Mouse (Mus musculus) brain, embryonic 14.5 days (tissue): ENCODE measurements around the gene Psg16.

Experiments used
- CTCF ChIP-seq: fragments of 200-500 bp; IDR thresholded peaks from 2 replicates; pipeline ENCODE4 v1.5.1; 2012; ENCODE audit warnings: inconsistent platforms, mild to moderate bottlenecking, moderate library complexity, borderline replicate concordance; ENCODE audit not compliant: insufficient read depth, insufficient read length; ENCODE audit errors: extremely low read depth
- POLR2A ChIP-seq: fragments of 200-500 bp; IDR thresholded peaks from 2 replicates; pipeline ENCODE4 v1.6.1; 2012; ENCODE audit warnings: mild to moderate bottlenecking, inconsistent platforms, borderline replicate concordance; ENCODE audit not compliant: poor library complexity, insufficient read depth, insufficient read length, severe bottlenecking; ENCODE audit errors: extremely low read depth

- TF ChIP-seq CTCF (peak; percentile 89), POLR2A (no peak)
Measured at GRCm38 (mm10) chr7:17073904-17074615, at the start of gene Psg16.
